Mouse (Mus musculus) hindbrain, postnatal 0 days (tissue): ENCODE measurements at regions not wholly inside any gene's neighbourhood (a gene's known extent, or its start where the extent isn't known, plus 50 kb on each side); places are given as distances from the start of the nearest gene placed in this dataset.

Source experiments
- ATAC-seq: fragments of 200-750 bp; cut with Nextera tagmentation; 2 replicates; pipeline ENCODE4 v1.8.0; 2017; ENCODE audit warnings: mild to moderate bottlenecking, moderate TSS enrichment, moderate library complexity
- DNase-seq: peaks from one replicate; pipeline ENCODE4 v3.0.0-alpha.2; 2015; ENCODE audit warnings: low spot score
- H3K27ac ChIP-seq: fragments of 300-500 bp; sonication (generic); 2 replicates; pipeline ENCODE4 v1.5.1; 2014; ENCODE audit warnings: mild to moderate bottlenecking
- H3K27me3 ChIP-seq: fragments of 300-500 bp; sonication (generic); 2 replicates; pipeline ENCODE4 v1.6.1; 2014; ENCODE audit warnings: low read length, mixed read lengths; ENCODE audit not compliant: insufficient read depth
- H3K36me3 ChIP-seq: fragments of 300-500 bp; sonication (generic); 2 replicates; pipeline ENCODE4 v1.6.1; 2014; ENCODE audit warnings: low read length, mixed read lengths; ENCODE audit not compliant: insufficient read depth
- H3K4me1 ChIP-seq: fragments of 300-500 bp; sonication (generic); 2 replicates; pipeline ENCODE4 v1.6.1; 2014; ENCODE audit warnings: antibody characterized with exemption, low read length, mixed read lengths; ENCODE audit not compliant: insufficient read depth
- H3K4me2 ChIP-seq: fragments of 300-500 bp; sonication (generic); 2 replicates; pipeline ENCODE4 v1.6.1; 2014; ENCODE audit warnings: low read depth, mild to moderate bottlenecking, low read length, moderate library complexity, mixed read lengths
- H3K4me3 ChIP-seq: fragments of 300-500 bp; sonication (generic); 2 replicates; pipeline ENCODE4 v1.5.1; 2014; ENCODE audit warnings: low read length
- H3K9ac ChIP-seq: fragments of 300-500 bp; sonication (generic); replicated peaks from 2 replicates; pipeline ENCODE4 v1.6.1; 2014; ENCODE audit warnings: mild to moderate bottlenecking, low read length, moderate library complexity, mixed read lengths
- H3K9me3 ChIP-seq: fragments of 300-500 bp; sonication (generic); 2 replicates; pipeline ENCODE4 v1.6.1; 2016; ENCODE audit warnings: low read length, mixed read lengths
- CTCF ChIP-seq: IDR thresholded peaks from 2 replicates; pipeline ENCODE4 v1.5.1; 2016; ENCODE audit warnings: antibody characterized with exemption, control low read depth, low read depth
- WGBS: fragments of 180-500 bp; shearing (Covaris S2); extraction: QIAGEN DNeasy Blood & Tissue Kit; methylation state at CpG from one replicate; pipeline ENCODE4 v1.1.7; 2014; 5-methylcytosine and 5-hydroxymethylcytosine counted together

DNA sequence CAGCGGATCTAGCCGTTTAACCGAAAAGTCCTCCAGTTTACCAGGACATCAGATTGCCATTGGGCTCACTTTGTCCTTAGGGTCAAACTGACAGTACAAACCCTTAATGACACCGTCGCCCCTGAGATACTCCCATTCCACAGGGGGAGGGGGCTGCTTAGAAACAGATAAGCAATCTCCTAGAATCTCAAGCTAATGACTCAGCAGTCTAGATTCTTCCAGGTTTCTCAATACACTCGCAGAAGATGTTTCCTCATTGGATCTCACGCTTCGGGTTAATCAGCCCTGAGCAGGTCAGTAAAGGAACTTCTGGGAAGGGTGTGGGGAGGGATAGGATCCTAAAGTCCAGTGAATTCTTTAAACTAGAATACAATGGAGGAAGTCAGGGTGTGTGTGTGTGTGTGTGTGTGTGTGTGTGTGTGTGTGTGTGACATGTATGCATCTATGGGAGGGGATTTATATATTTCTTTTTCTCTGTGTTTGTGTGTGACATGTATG is 133.0 kb upstream of the Zfand5 start:
- Histone ChIP-seq H3K9me3 (no peaks in the 10 kb centered on the region), H3K4me2 (no peak overlapping the region), H3K9ac (no peak overlapping the region), H3K36me3 (no peaks in the 10 kb centered on the region), H3K27me3 (no peaks in the 10 kb centered on the region), H3K4me1 (no peaks in the 10 kb centered on the region), H3K4me3 (no peak overlapping the region), H3K27ac (no peak overlapping the region)
- TF ChIP-seq CTCF: no peak
- DNase-seq (no peak), ATAC-seq (no peak)
- WGBS: 92% methylated on average over 8 of the region's 8 CpGs

DNA sequence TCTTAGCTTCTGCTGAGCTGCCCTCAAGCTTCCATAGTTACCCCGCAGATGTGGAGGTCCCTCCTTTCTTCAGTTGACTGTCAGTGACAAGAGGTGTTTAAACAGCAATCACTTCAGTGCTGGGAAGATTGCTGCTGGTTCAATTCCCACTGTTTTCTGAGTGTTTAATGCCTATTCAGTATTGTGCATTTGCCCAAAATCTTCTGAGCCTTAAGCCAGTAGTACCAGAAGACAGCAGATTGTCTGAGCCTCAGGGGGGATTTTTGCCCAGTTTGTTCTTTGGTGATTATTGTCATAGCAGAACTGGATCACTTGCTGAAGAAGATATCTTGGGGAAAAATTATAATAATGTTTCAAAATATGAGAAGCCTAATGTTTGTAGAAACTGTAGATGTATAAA is 135.3 kb upstream of the Zfand5 start:
- 38% methylated on average over 1 of the region's 1 CpGs for WGBS
- peak; percentile 46 for DNase-seq
- TF ChIP-seq CTCF: no peak
- Histone ChIP-seq H3K9me3 (no peaks in the 10 kb centered on the region), H3K4me2 (no peak overlapping the region), H3K27ac (peak overlapping the region; percentile 62), H3K9ac (no peak overlapping the region), H3K4me1 (no peaks in the 10 kb centered on the region), H3K4me3 (no peak overlapping the region), H3K27me3 (no peaks in the 10 kb centered on the region), H3K36me3 (no peaks in the 10 kb centered on the region)
- no peak for ATAC-seq

DNA sequence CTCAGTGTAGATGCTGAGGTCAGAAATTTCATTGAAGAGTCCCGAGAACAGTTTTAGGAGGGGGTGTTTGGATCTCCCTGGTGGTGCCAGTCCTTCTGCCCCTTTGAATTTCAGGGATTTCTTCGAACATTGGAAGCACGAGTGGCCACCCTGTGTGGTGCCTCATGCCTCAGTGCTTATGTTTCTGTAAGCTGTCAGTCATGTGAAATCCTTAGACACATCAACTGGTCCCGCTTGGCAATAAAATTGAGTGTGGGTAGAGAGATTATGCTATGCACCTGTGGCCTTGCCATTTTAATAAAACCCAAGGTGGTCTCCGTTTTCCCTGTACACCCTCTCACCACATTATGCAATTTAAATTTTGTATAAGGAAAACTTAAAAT is 136.1 kb upstream of the Zfand5 start:
- Histone ChIP-seq H3K27me3 (no peaks in the 10 kb centered on the region), H3K27ac (peak overlapping the region; percentile 62; the same call in 1 of the 2 replicates), H3K9me3 (no peaks in the 10 kb centered on the region), H3K9ac (no peak overlapping the region), H3K4me1 (no peaks in the 10 kb centered on the region), H3K4me2 (peak overlapping the region; percentile 14), H3K36me3 (no peaks in the 10 kb centered on the region), H3K4me3 (no peak overlapping the region)
- ATAC-seq (peak; percentile 90), DNase-seq (peak; percentile 73)
- TF ChIP-seq CTCF: no peak
- WGBS: 25% methylated on average over 5 of the region's 5 CpGs

GRCm38 (mm10) chr19:21135297-21135997 is 136.6 kb upstream of the Zfand5 start:
- H3K9me3 ChIP-seq: no peaks in the 10 kb centered on the region
- H3K4me1 ChIP-seq: no peaks in the 10 kb centered on the region
- H3K27ac ChIP-seq: peak overlapping the region; percentile 62
- no peaks in the 10 kb centered on the region for H3K36me3 ChIP-seq
- DNase-seq (peak; percentile 82), ATAC-seq (peak; percentile 91)
- WGBS: 13% methylated on average over 6 of the region's 6 CpGs
- no peaks in the 10 kb centered on the region for H3K27me3 ChIP-seq
- TF ChIP-seq CTCF: no peak
- H3K4me2 ChIP-seq: peak overlapping the region; percentile 14
- no peak overlapping the region for H3K9ac ChIP-seq
- no peak overlapping the region for H3K4me3 ChIP-seq

- Histone ChIP-seq H3K4me2 (no peak overlapping the region), H3K9me3 (no peaks in the 10 kb centered on the region), H3K27ac (no peak overlapping the region), H3K4me1 (no peaks in the 10 kb centered on the region), H3K27me3 (no peaks in the 10 kb centered on the region), H3K36me3 (no peaks in the 10 kb centered on the region), H3K4me3 (no peak overlapping the region), H3K9ac (no peak overlapping the region)
- whole genome bisulfite sequencing: 85% methylated on average over 5 of the region's 5 CpGs
- no peak for TF ChIP-seq CTCF
- ATAC-seq (no peak), DNase-seq (no peak)
Measured at GRCm38 (mm10) chr19:21129653-21130052, 142.4 kb upstream of the Zfand5 start.

GRCm38 (mm10) chr19:21127079-21127745 is 144.9 kb upstream of the Zfand5 start:
- no peak overlapping the region for H3K27ac ChIP-seq
- DNase-seq: no peak
- 90% methylated on average over 8 of the region's 8 CpGs for WGBS

GRCm38 (mm10) chr19:21126670-21127069 is 145.4 kb upstream of the Zfand5 start:
- WGBS: 83% methylated on average over 2 of the region's 2 CpGs
- no peaks in the 10 kb centered on the region for H3K36me3 ChIP-seq
- H3K4me3 ChIP-seq: no peak overlapping the region
- H3K4me1 ChIP-seq: no peaks in the 10 kb centered on the region
- DNase-seq: no peak
- no peak overlapping the region for H3K27ac ChIP-seq
- no peaks in the 10 kb centered on the region for H3K27me3 ChIP-seq
- H3K9ac ChIP-seq: no peak overlapping the region
- no peaks in the 10 kb centered on the region for H3K9me3 ChIP-seq
- H3K4me2 ChIP-seq: no peak overlapping the region
- ATAC-seq: no peak
- TF ChIP-seq CTCF: no peak

More at GRCm38 (mm10) chr19:21127079-21127745, 144.9 kb upstream of the Zfand5 start:
- no peaks in the 10 kb centered on the region for H3K36me3 ChIP-seq
- no peaks in the 10 kb centered on the region for H3K4me1 ChIP-seq
- H3K9ac ChIP-seq: no peak overlapping the region
- TF ChIP-seq CTCF: no peak
- H3K27me3 ChIP-seq: no peaks in the 10 kb centered on the region
- H3K4me3 ChIP-seq: no peak overlapping the region
- no peak overlapping the region for H3K4me2 ChIP-seq
- no peak for ATAC-seq
- no peaks in the 10 kb centered on the region for H3K9me3 ChIP-seq
